Mouse (Mus musculus) megakaryocyte, adult 5-6 weeks (primary cell): ENCODE results near the gene Hat1. TPM values are rescaled to one million over a fixed set of nuclear protein-coding genes. Genes with fewer than 3 reads are reported as not detected.
"Not testable (repeated sequence)": the region's sequence is repeated elsewhere in the genome, so short reads cannot be mapped to it uniquely, and the experiment has no call there.

ENCODE experiments used
- ATAC-seq: 2 replicates; pipeline ENCODE4 v1.8.0; 2016; ENCODE audit warnings: mild to moderate bottlenecking, inconsistent platforms; ENCODE audit not compliant: poor library complexity, severe bottlenecking
- total RNA-seq, 2 experiments: library from RNA; stranded (forward) in 1 of 2; stranded (reverse) in 1 of 2; fragments of 153-499, 151-499 nt in 1 of 2; fragments of 221-1000, 200-1000 nt in 1 of 2; gene quantifications; 2 replicates each; pipeline versions ENCODE4 v1.2.3 to v1.2.4; 2015 to 2017

Gene Hat1
- total RNA-seq (2015) (115 and 152 TPM in 2 replicates), total RNA-seq (2017) (130 and 135 TPM in 2 replicates)

- ATAC-seq = peak; percentile 99
Observed at GRCm38 (mm10) chr2:71388951-71389763, at the start of gene Hat1. Gene Hat1, plus strand, starts transcription at chr2:71388958.

- no peak for ATAC-seq
Observed at GRCm38 (mm10) chr2:71340126-71340525, 48.6 kb upstream of the Hat1 start.

- ATAC-seq = peak; percentile 97
Observed at GRCm38 (mm10) chr2:71343884-71344640, 44.7 kb upstream of the Hat1 start.

GRCm38 (mm10) chr2:71347160-71347559 is 41.6 kb upstream of the Hat1 start:
- ATAC-seq = no peak

GRCm38 (mm10) chr2:71347732-71348490 is 40.8 kb upstream of the Hat1 start:
- no peak for ATAC-seq

- ATAC-seq = no peak
Observed at GRCm38 (mm10) chr2:71349511-71349910, 39.2 kb upstream of the Hat1 start.

- ATAC-seq = no peak
Observed at GRCm38 (mm10) chr2:71350181-71350580, 38.6 kb upstream of the Hat1 start.

- ATAC-seq = no peak
Observed at GRCm38 (mm10) chr2:71350904-71351726, 37.6 kb upstream of the Hat1 start.

GRCm38 (mm10) chr2:71351727-71351987 is 37.1 kb upstream of the Hat1 start:
- ATAC-seq = no peak

- peak; percentile 52; the same call in 1 of the 2 replicates for ATAC-seq
Observed at GRCm38 (mm10) chr2:71353306-71354054, 35.3 kb upstream of the Hat1 start.

GRCm38 (mm10) chr2:71354055-71354425 is 34.7 kb upstream of the Hat1 start:
- no peak for ATAC-seq

GRCm38 (mm10) chr2:71358347-71358746 is 30.4 kb upstream of the Hat1 start:
- ATAC-seq = no peak

- ATAC-seq = no peak
Observed at GRCm38 (mm10) chr2:71360192-71360591, 28.6 kb upstream of the Hat1 start.

- peak; percentile 8; the same call in 1 of the 2 replicates for ATAC-seq
Observed at GRCm38 (mm10) chr2:71366618-71367124, 22.1 kb upstream of the Hat1 start.

GRCm38 (mm10) chr2:71367125-71367880 is 21.5 kb upstream of the Hat1 start, which contains the start of gene Slc25a12:
Gene Slc25a12, minus strand, starts transcription at chr2:71367749.
- peak; percentile 91 for ATAC-seq

GRCm38 (mm10) chr2:71368086-71368485 is 20.7 kb upstream of the Hat1 start:
- ATAC-seq = no peak

GRCm38 (mm10) chr2:71371790-71372189 is 17.0 kb upstream of the Hat1 start:
- ATAC-seq = no peak

GRCm38 (mm10) chr2:71372261-71372660 is 16.5 kb upstream of the Hat1 start:
- not testable (repeated sequence) for ATAC-seq
